Mouse (Mus musculus): ENCODE measurements around the gene C2cd4b.

GRCm38 (mm10) chr9:67753411-67754182 is 5.6 kb upstream of the C2cd4b start:
- no peak for TF ChIP-seq CTCF (IDR thresholded peaks at IDR 0.05; ENCODE audit: insufficient read depth, low read depth, low read length)
- no peak for TF ChIP-seq POLR2A (IDR thresholded peaks at IDR 0.05; ENCODE audit: insufficient read depth, low read depth, low read length)
